Comparison of ENCODE assay signal across 8 mouse cellular contexts in the genomic region with DNA sequence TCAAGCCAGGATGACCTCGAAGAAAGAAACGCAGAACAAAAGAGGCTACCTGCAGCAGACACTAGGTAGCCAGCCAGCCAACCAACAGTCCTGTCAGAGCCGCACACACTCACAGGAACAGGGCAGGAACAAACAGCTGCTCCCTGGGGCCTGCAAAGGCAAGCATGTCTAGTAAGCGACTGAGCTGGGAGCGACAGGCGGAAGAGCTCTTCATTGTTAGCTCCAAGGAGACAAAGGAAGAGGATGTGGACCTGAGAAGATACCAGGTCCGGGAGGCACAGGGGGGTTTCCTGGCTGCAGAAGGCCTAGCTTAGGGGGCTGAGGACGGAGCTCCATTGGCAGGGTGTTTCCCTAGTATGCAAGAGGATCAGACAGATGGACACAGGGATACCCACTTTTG. TPM values are rescaled to one million over a fixed set of nuclear protein-coding genes. Genes with fewer than 3 reads are reported as not detected.
DNase-seq lines count a peak whose midpoint lies in the region; ATAC-seq and TF ChIP-seq lines count a peak whose summit lies in the region.

No protein-coding gene starts in this region.

- H3K4me3 ChIP-seq in heart, postnatal 0 days (ENCODE audit: low read depth, low read length) = no peak overlapping the region
- H3K4me3 ChIP-seq in midbrain, embryonic 15.5 days = no peak overlapping the region

- no peaks in the 10 kb centered on the region for H3K9me3 ChIP-seq in heart, postnatal 0 days (replicated peaks; ENCODE audit: control insufficient read depth, low read length)
- H3K9me3 ChIP-seq in midbrain, embryonic 15.5 days = no peaks in the 10 kb centered on the region

- no peaks in the 10 kb centered on the region for H3K27me3 ChIP-seq in heart, postnatal 0 days (ENCODE audit: control insufficient read depth, insufficient read depth, low read length)
- H3K27me3 ChIP-seq in midbrain, embryonic 15.5 days (replicated peaks) = no peaks in the 10 kb centered on the region

- no peaks in the 10 kb centered on the region for H3K4me1 ChIP-seq in heart, postnatal 0 days (ENCODE audit: control insufficient read depth, insufficient read depth)
- no peaks in the 10 kb centered on the region for H3K4me1 ChIP-seq in midbrain, embryonic 15.5 days

- ATAC-seq in heart, postnatal 0 days (ENCODE audit: insufficient read depth, low read depth) = peak; percentile 73
- no peak for ATAC-seq in midbrain, embryonic 15.5 days (replicated peaks)

- peak overlapping the region; percentile 0; the same call in 1 of the 2 replicates for H3K4me2 ChIP-seq in heart, postnatal 0 days (ENCODE audit: low read depth, low read length)
- H3K4me2 ChIP-seq in midbrain, embryonic 15.5 days = no peak overlapping the region

- TF ChIP-seq CTCF in heart, postnatal 0 days (IDR thresholded peaks at IDR 0.05; ENCODE audit: low read depth) = no peak

- TF ChIP-seq EP300 in heart, postnatal 0 days (IDR thresholded peaks at IDR 0.05; ENCODE audit: low read depth) = peak; percentile 51; the same call in 1 of the 2 replicates

- no peaks in the 10 kb centered on the region for H3K36me3 ChIP-seq in heart, postnatal 0 days (replicated peaks; ENCODE audit: control insufficient read depth, insufficient read depth, low read length)
- no peaks in the 10 kb centered on the region for H3K36me3 ChIP-seq in midbrain, embryonic 15.5 days (replicated peaks)

- H3K9ac ChIP-seq in heart, postnatal 0 days (replicated peaks; ENCODE audit: low read depth, low read length) = no peak overlapping the region
- H3K9ac ChIP-seq in midbrain, embryonic 15.5 days = no peak overlapping the region

- 50% methylated on average over 8 of the region's 8 CpGs for WGBS in heart, postnatal 0 days
- WGBS in midbrain, embryonic 15.5 days = 35% methylated on average over 8 of the region's 8 CpGs

- peak; percentile 45 to 50 for DNase-seq in cerebellum, postnatal 10 days
- no peak for DNase-seq in cerebellum, postnatal 4 days (ENCODE audit: low spot score in 2 of 2)
- DNase-seq in heart, postnatal 0 days (ENCODE audit: low spot score) = peak; percentile 41
- peak; percentile 62 to 71 for DNase-seq in kidney, postnatal 36 days
- no peak for DNase-seq in ovary, postnatal 36 days (ENCODE audit: low spot score)
- DNase-seq in spleen, adult 18-20 months = no peak
- no peak for DNase-seq in cerebellum, adult 9-10 months

- H3K27ac ChIP-seq in heart, postnatal 0 days (ENCODE audit: low read depth) = peak overlapping the region; percentile 86
- peak overlapping the region; percentile 19; the same call in 1 of the 2 replicates for H3K27ac ChIP-seq in midbrain, embryonic 15.5 days

RNA-seq across cellular contexts. Expression of a gene that starts 13.9 kb away (rescaled TPM):
- total RNA-seq in heart, postnatal 0 days (2014; rRNA removed; ENCODE audit: low replicate concordance) = 9.7 and 26.0 TPM in 2 replicates
- 6.7 and 7.0 TPM in 2 replicates for polyA plus RNA-seq in heart, postnatal 0 days (2015; fragmentation: Nextera tagmentation; extraction: Ambion mirVana)
- 21.1 and 23.4 TPM in 2 replicates for polyA plus RNA-seq in midbrain, embryonic 15.5 days (2015; fragmentation: Nextera tagmentation; extraction: Ambion mirVana)

RNA-seq across cellular contexts. Expression of a gene that starts 35.0 kb away (rescaled TPM):
- 2.7 TPM in 1 of 2 replicates, not detected in the other for total RNA-seq in heart, postnatal 0 days (2014; rRNA removed; ENCODE audit: low replicate concordance)
- polyA plus RNA-seq in heart, postnatal 0 days (2015; fragmentation: Nextera tagmentation; extraction: Ambion mirVana) = not detected in 2 replicates
- polyA plus RNA-seq in midbrain, embryonic 15.5 days (2015; fragmentation: Nextera tagmentation; extraction: Ambion mirVana) = not detected in 2 replicates

Comparison
In these comparisons a context has a peak if more than half of its experiments do, and no peak if none do; other contexts are left out.
1. DNase-seq: peak in cerebellum, postnatal 10 days (2 of 2), heart, postnatal 0 days (single experiment) and kidney, postnatal 36 days (2 of 2); none in cerebellum, postnatal 4 days (0 of 2), ovary, postnatal 36 days (single experiment), spleen, adult 18-20 months (0 of 2) and cerebellum, adult 9-10 months (single experiment).